Mouse (Mus musculus): ENCODE data around the gene Mapkapk3.

GRCm38 (mm10) chr9:107287294-107287693 lies 2.4 kb downstream of the Mapkapk3 start:
- TF ChIP-seq POLR2A (IDR thresholded peaks at IDR 0.05; ENCODE audit: low read depth, low read length) (no peak), ZKSCAN1 (IDR thresholded peaks at IDR 0.05; ENCODE audit: borderline replicate concordance, low read depth, low read length) (no peak), BHLHE40 (IDR thresholded peaks at IDR 0.05; ENCODE audit: low read depth, low read length) (no peak), CTCF (conservative IDR thresholded peaks at IDR 0.05 in 1 of 2, IDR thresholded peaks at IDR 0.05 in 1 of 2; ENCODE audit: low read depth in 2 of 2, low read length in 2 of 2) (no peak), KAT2A (IDR thresholded peaks at IDR 0.05; ENCODE audit: insufficient replicate concordance, low read length) (no peak), USF1 (IDR thresholded peaks at IDR 0.05; ENCODE audit: low read depth, low read length) (no peak), MEF2A (IDR thresholded peaks at IDR 0.05; ENCODE audit: borderline replicate concordance, low read depth, low read length) (no peak), MAZ (IDR thresholded peaks at IDR 0.05; ENCODE audit: low read depth, low read length) (no peak), ELF1 (IDR thresholded peaks at IDR 0.05; ENCODE audit: low read depth, low read length) (no peak), TBP (conservative IDR thresholded peaks at IDR 0.05; ENCODE audit: low read depth, low read length) (no peak), NRF1 (IDR thresholded peaks at IDR 0.05; ENCODE audit: low read depth, low read length) (no peak), ZC3H11A (IDR thresholded peaks at IDR 0.05; ENCODE audit: low read depth, low read length) (no peak)
